Mouse (Mus musculus): ENCODE results near the gene Gm21985.
A peak's percentile ranks its signal among the peaks of the same experiment; 100 is the strongest.

The Gm21985 gene

DNA sequence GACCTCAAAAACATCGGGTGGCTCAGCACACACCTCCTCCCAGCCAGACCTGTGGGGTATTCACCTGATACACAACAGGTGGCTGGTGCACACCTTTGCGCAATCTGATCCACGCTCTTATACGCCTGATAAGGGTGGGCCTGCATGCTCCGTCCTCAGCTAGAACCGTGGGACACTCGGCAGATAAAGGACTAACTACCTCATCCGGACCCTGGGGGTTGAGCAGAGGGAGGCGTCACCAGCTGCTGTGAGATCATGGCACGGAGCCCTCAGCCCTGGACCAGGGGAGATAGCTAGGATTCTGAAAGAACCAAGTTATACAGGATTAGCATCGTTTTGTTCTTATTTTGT, at the start of gene Gm21985:
Gene Gm21985 (plus strand): TSS at position 73 of the 351 bp plus-strand sequence.
- DNase-seq (ENCODE audit: low read depth, low spot score) = no peak

DNA sequence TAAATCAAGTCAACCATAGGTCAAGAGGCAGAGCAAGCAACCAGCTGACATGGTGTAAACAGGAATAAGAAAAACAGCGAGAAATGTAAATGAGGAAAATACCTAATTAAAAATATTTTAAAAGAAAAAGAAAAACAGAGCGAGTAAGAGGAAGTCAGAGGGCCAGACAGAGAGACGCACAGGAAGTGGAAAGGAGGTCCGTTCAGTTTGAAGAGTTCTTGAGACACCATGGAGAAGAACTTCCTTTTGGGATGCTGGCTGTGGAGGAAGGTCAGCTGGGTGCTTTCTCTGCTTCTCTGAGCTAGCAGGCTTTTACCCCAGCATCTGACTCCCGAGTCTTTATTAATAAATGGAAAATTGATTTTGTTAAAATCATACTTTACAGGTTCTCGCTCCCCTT, 48.5 kb upstream of the Gm21985 start:
- DNase-seq (ENCODE audit: low read depth, low spot score) = no peak

DNA sequence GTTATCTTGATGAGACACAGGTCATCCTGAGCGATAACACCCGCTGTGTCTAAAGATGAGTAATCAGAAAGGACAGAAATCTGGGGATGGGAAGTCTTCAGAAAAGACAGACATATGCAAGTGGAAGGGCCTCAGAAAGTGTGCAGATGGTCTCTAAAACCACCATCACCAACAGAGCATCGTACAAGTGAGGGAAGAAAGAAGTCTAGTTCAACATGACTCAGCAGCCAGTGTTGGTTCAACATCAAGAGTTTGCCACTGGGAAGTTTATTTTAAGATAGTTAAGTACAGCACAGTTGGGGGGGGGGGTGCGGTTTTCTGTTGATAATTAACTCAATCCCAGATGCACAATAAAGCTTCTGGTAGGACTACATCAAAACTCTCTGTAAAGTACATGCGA, 45.2 kb upstream of the Gm21985 start:
- DNase-seq (ENCODE audit: low read depth, low spot score) = no peak

DNA sequence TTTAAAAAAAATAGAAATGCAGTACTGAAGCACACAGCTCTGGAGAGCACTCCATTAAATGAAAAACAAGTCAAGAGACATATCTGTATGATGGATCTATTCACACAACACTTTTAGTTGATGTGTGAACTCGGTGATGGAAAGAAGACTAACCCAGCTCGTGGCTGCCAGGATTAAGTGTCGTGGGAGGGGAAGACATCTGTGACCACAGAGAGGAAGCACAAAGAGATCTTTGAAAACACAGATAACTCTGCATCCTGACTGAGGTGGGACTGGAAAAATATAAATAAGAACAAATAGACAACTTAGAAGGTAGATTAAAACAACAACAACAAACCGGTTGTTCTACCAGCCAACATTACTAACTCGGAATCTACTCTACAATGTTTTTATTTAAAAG, 43.5 kb upstream of the Gm21985 start:
- no peak for DNase-seq (ENCODE audit: low read depth, low spot score)

DNA sequence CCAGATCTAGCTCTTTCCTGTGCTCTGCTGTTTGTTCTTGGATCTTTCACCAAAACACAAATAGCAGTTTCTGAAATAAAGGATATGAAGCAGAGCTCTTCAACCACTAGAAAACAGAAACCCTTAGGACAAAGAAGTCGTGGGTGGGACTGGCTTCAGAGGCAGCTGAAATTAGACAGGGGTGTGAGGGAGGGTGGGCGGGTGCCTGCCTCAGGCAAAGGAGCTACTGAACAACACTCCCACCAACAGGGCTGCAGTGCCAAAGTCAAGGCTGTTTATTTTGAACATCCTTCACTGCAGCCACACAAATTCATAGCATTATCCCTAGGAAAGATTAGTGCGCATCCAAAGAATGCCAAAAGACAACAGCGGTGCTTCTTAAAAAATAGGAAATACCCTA, 41.8 kb upstream of the Gm21985 start:
- no peak for DNase-seq (ENCODE audit: low read depth, low spot score)

DNA sequence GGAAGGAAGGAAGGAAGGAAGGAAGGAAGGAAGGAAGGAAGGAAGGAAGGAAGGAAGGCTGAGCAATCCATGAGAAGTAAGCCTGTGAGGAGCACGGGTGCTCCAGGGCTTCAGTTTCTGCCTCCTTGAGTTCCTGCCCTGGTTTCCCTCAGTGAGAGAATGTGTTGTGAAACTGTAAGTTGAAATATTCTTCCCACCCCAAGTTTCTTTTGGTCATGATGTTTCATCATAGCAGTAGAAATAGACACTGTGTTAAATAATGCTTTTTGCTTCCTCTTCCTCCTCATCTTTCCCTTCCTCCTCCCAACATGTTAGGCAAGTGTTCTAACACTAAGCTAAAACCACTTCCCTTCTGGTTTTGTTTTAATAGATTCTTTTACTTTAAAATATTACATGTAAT, 33.5 kb upstream of the Gm21985 start:
- no peak for DNase-seq (ENCODE audit: low read depth, low spot score)

DNA sequence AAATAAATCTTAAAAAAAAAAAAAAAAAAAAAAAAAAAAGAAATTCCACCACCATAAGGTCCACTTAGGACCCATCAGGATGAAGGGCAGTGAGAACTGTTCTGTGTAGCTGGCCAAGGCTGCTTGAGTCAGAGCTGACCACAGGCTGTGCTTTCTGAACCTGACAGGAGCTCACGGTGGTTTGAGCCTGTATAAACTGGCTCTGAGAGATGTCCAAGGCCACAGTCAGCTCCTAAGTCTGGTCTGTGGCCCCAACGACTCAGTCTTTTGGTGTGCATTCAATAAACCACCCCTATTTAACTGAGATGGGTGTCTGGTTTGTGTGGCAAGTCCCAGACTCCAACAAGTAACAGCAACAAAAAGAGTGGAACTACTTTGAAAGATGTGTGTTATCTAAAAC, 29.5 kb upstream of the Gm21985 start:
- no peak for DNase-seq (ENCODE audit: low read depth, low spot score)

DNA sequence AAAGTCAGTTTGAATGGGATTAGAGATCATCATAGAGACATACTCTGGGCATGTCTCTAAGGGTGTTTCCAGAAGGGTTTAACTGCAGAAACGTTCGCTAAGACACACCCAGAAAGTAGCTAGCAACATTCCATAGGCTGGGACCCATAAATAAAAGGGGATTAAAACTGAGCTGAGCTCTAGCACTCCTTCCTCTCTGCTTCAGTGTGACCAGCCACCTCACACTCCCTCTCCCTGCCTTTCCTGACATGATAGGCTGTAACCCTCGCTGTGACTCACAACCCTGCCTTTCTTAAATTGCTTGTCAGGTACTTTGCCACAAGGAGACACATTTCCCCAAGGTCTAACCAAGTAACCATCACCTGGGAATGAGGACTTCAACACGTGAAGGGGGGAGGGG, 28.1 kb upstream of the Gm21985 start:
- DNase-seq (ENCODE audit: low read depth, low spot score) = no peak

DNA sequence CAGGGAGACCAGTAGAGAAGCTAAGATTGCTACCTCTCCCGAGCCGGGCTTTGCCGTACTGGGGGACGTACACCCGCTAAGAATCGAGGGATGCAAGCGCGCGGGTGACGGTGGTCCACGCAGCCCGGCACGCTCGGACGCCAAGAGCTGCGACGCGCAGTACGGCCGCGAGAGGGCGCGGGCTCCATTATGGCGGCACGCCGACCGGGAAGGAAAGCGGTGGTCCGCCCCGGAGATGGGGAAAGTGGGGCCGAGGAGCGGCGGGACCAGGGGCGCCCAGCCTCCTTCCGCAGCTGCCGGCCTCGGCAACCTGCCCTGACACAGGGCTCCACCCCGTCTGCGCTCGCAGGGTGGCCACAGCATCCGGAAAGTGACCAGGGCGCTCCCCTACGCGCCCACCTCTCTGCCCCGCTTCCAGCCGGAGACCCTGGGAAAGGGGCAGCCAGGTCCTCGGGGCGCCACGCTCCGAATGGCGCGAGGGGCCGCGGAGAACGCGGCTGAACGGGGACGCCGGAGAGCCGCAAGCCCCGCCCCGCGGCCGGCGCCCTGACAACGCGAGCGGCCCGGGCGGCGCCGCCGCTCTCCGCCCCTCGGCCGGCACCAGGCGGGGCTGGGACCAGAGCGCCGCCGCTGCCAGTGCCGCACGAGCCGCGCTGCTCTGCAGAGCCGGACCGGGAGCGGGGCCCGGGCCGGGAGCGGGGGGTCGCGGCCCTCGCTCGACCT, 26.7 kb upstream of the Gm21985 start, which contains the start of gene Lpcat4:
Gene Lpcat4 (plus strand): TSS at position 257 of the 723 bp plus-strand sequence.
- peak; percentile 85 for DNase-seq (ENCODE audit: low read depth, low spot score)

DNA sequence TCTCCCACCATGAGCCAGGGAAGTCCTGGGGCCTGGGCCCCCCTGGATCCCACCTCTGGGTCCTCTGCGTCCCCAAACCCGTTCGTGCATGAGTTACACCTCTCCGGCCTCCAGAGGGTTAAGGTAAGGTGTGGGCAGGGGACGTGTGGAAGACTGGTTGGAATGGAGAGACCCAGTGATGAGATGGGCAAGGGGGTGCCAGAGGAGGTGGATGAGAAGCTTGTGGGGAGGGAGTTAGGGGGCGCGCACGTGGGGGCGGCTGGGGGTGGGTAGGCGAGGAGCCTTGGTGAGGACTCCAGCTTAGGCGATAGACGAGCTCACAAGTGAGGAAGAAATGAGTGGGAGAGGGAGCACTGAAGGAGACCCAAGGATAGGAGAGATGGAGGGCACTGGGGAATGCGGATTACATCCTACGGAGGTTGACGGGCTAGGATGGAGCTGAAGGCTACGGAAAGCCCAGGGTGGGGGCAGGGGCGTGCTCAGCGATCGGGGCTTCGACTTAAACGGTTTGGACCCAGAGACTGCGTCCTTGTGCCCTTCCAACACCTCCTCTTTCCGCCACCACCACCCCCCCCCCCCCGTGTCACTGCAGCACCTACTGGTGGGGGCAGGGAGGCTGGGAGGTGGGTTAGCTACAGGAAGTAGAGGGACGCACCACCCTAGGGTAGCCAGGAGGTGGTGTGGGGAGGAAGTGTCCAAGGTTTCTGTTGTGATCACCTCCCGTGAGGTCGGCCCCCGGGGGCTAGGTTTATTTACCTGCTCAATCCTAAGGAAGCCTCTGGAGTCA, 26.0 kb upstream of the Gm21985 start:
- DNase-seq (ENCODE audit: low read depth, low spot score) = no peak

DNA sequence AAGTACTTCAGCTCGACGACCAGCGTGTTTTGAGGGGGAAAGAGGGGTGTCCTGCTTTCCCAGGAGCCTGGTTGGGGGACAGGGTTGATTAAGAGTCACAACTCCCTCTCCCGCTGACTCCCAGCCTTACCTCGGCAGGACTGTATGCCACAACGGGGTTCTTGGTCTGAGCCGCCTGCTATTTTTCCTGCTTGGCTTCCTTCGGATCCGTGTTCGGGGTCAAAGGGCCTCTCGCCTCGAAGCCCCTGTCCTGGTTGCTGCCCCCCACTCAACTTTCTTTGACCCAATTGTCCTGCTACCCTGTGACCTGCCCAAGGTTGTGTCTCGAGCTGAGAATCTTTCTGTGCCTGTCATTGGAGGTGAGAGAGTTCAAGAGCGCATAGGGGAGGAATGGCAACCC, 24.3 kb upstream of the Gm21985 start:
- DNase-seq (ENCODE audit: low read depth, low spot score) = no peak

DNA sequence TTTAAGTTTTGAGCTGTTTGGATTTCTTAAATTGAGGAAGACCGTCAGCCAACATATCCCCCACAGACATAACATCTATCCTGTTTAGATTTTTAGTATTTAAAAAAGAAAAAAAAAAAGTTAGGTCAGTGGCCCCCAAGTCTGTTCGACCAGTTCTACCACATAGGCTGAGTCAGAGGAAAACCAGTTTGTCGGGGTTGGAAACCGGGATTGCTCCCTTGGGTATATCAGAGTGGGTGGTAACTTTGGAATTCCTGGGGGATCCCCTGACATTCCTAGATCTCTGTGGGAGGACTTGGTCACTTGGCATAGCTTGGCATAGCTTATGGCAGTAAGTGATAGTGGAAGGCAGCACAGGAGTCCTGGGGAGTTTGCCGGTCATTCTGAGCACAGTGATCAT, 20.8 kb upstream of the Gm21985 start:
- DNase-seq (ENCODE audit: low read depth, low spot score) = no peak

DNA sequence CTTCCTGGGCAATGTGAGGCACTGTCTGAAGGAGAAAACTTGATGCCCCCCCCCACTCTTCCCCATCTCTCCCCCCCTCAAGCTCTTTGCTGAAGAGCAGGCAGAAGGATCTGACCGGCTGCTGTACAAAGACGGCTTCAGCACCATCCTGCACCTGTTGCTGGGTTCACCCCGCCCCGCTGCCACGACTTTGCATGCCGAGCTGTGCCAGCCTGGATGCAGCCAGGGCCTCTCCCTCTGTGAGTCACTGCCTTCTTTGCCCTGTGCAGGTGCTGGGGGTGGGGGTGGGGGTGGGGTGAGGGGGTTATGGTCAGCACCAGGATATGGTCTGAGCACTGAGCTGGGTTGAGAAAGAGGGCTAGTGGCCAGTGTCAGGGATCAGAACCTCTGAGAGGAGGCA, 19.9 kb upstream of the Gm21985 start:
- no peak for DNase-seq (ENCODE audit: low read depth, low spot score)

DNA sequence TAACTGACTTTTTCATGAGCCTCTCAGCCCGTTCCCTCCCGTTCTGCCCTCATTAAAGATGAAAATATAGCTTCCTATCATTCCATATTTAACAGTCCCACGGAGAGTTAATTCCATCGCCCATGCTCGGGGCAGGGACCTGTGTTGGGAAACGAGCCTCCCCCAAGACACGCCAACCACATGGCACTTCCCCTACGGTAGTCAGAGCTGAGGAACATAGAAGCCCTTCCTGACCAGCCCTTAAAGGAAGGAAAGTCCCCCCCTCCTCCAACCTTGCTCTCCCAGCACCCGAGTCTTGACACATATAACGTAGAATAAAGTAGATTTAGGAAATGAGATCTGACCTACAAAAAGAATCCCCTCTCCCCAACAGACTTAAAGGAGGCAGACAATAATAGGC, 18.8 kb upstream of the Gm21985 start:
- DNase-seq (ENCODE audit: low read depth, low spot score) = no peak

DNA sequence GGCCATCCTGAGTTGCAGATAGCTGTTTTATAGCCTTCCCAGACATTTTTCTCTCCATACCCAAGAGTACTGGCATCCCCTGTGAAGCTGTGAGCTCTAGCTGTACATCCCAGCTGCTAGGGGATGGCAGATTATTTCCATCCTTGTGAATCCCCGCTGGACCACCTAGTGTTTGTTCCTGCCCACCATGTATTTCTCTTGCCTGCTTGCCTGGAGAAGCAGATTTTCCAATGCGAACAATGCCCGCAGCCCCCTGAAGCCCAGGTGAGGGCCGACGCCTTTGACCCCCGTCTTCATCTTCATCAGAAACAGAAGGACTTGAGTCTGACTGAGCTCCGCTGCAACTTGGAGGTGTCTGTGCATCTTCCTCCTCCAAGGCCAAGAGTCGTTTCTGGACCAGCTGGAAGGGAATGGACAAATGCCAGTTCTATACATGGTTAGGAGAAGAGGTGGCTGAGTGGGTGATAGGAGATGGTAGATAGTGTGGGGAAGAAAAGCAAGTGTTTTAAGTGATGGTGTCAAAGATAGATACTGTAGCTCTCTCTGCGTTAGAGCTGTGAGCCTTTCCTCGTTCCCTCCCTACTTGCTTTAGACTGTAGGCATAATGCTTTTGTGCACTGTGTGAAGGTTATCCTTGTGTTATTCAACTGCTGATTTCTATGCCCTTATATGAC, 16.2 kb upstream of the Gm21985 start:
- no peak for DNase-seq (ENCODE audit: low read depth, low spot score)

DNA sequence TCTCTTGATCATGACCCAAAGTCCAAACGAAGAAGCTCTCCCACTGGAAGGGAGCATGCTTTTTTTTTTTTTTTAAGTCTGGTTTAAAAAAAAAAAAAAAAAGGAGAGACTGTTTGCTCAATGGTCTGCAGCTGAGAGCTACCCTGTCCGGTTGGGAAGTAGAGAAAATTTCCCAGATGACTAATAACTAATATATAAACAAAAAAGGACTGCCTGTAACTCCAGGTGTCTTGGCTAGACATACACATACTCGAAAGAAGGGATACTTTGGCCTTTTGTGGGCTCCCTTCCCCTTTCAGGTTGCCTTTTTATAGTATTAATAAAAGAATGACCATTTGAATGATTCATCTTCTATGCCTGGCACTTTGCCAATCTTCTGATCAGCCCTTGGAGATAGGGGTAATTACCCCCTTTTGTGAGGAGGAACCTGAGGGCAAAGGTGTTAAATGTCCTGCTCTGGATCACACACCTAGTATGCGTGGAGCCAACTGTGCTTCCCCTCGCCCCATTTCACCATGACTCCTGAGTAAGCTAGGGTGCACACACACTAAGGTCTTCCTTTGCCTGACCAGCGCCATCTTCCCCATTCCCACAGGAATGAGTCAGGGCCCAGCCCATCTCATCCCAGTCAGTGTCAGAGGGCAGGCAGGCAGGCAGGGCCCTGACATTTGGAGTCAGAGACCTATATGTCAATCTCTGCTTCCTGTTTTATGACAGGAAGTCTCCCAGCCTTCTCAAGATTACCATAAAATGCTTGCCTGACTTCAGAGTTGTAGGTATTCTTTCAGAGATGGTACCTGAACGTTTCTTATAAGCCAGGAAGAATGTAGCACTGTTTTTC, 11.2 kb upstream of the Gm21985 start:
- DNase-seq (ENCODE audit: low read depth, low spot score) = no peak

DNA sequence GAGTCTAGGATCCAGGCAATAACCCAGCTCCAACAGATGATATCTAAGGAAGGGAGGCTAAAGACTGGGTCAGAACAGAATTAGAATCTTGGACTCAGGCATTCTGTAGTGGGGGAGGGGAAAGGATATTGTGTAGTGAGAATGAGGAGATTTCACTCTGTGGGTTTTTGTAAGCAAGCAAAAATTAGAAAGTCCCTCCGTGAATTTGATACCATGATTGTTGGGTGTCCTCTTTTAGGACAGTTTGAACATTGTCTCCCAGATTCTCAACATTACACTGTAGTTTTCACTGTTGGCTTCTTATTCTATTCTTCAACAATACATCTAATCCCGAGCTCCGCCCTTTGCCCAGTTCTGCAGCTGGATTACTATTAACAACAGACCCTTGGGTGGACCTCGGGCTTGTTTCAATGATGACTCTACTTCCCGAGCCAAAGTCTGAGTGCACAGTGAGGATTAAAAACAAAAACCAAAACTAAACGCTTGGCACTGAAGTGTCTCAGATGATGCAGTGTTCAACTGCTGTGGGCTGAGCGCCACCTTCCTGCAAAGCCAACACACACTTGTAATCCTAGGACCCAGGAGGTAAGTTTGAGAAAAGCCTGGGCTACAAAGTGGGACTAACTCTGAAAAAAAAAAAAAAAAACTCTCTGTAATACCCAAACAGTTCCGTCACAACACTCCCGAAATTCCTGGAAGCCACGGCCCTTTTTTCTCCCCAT, 6.7 kb upstream of the Gm21985 start, which contains the start of gene Nutm1:
Gene Nutm1 (minus strand): TSS at position 51 of the 722 bp plus-strand sequence.
- DNase-seq (ENCODE audit: low read depth, low spot score) = no peak

DNA sequence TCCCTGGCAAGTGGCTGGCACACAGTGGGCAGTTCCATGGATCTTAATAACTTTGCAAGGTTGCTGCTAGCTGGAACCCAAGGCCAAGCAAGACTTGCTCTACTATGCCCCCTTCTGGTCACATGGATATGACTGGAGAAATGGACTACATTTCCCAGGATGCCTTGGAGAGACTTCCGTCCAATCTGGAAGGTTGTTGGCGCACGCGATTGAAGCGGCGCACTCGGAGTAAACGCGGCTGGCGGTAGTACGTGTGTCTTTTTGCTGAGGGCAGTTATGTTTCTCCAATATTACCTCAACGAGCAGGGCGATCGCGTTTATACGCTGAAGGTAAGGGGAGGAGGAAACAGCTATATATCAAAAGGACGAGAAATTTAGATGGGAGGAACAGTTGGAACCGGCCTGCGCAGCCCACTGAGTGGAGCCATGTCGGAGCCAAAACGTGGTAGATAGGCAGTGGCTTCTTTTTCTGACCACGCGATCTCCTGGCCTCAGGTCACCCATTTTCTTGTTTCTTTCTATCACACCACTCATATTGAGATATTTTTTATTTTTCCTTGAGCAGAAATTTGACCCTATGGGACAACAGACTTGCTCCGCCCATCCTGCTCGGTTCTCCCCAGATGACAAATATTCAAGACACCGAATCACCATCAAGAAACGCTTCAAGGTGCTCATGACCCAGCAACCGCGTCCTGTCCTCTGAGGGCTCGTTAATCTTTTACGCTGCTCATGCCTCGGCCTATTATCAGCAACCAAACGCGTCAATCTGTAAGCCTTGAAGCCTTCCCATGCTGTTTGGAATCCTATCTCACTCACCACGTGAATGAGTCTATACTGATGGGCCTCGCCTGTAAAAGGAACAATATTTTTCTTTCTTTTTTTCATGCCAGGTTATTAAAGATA, 4.1 kb upstream of the Gm21985 start, which contains the start of gene Nop10:
Gene Nop10 (plus strand): TSS at position 179 of the 906 bp plus-strand sequence.
- DNase-seq (ENCODE audit: low read depth, low spot score) = peak; percentile 86

DNA sequence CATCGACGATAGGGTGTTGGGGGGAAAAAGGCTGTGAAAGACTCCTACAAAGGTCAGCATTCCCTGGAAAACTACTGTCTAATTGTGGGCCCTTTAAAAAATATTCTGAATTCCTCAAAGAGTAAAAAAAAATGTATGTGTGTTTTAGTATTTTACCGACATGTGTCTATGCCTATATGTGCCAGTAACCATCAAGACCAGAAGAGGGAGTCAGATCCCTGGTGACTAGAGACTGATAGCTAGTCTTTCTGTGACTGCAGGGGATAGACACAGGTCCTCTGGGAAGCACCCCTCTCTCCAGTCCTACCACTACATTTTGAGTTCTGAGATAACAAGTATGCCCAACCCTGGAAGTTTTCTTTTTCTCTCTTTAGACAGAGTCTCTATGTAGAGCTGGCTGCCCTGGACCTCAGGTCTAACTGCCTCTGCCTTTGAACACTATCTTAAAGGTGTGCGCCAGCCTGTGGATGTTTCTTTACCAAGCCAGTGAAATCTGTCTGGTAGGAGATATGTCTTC, 3.3 kb upstream of the Gm21985 start:
- no peak for DNase-seq (ENCODE audit: low read depth, low spot score)

DNA sequence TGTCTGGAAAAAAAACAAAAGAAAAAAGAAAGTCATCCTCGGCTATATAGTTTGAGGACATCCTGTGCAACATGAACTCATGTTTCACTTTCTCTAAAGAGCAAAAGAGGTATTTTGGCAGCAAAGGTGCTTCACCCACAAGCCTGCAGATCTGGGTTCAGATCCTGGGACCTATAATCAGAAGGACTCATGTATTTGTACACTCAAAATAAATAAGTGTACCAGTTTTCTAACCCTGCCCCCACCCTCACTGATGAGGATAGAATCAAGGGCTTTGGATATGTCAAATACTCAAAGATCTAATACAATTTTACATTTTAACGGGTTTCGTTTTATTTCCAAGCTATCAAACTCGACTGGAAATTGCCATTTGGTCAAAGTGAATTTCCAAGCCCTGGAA, 1.8 kb upstream of the Gm21985 start:
- no peak for DNase-seq (ENCODE audit: low read depth, low spot score)

Measured in embryo, embryonic 11.5 days (tissue).